Mouse (Mus musculus) limb, embryonic 11.5 days (tissue): ENCODE data around the gene Cacng7. TPM values are rescaled to one million over a fixed set of nuclear protein-coding genes. Genes with fewer than 3 reads are reported as not detected.
"Not testable (repeated sequence)": the region's sequence is repeated elsewhere in the genome, so short reads cannot be mapped to it uniquely, and the experiment has no call there.

Source experiments
- ATAC-seq: fragments of 200-750 bp; cut with Nextera tagmentation; 2 replicates; pipeline ENCODE4 v1.8.0; 2017; ENCODE audit warnings: low read depth; ENCODE audit not compliant: insufficient number of reproducible peaks, low FRiP score, low TSS enrichment
- DNase-seq: peaks from one replicate; pipeline ENCODE4 v3.0.0-alpha.2; 2015; ENCODE audit warnings: low spot score
- H3K27ac ChIP-seq: fragments of 300-500 bp; sonication (generic); replicated peaks from 2 replicates; pipeline ENCODE4 v1.5.1; 2014; ENCODE audit warnings: low read depth, mild to moderate bottlenecking, low read length
- H3K27me3 ChIP-seq: fragments of 300-500 bp; sonication (generic); 2 replicates; pipeline ENCODE4 v1.6.1; 2014; ENCODE audit warnings: mild to moderate bottlenecking, low read length, mixed read lengths; ENCODE audit not compliant: control insufficient read depth, insufficient read depth
- H3K36me3 ChIP-seq: fragments of 300-500 bp; sonication (generic); 2 replicates; pipeline ENCODE4 v1.6.1; 2014; ENCODE audit warnings: mild to moderate bottlenecking, low read length, moderate library complexity, mixed read lengths; ENCODE audit not compliant: control insufficient read depth, insufficient read depth
- H3K4me1 ChIP-seq: fragments of 300-500 bp; sonication (generic); 2 replicates; pipeline ENCODE4 v1.6.1; 2014; ENCODE audit warnings: low read length, mixed read lengths; ENCODE audit not compliant: control insufficient read depth, insufficient read depth
- H3K4me2 ChIP-seq: fragments of 300-500 bp; sonication (generic); 2 replicates; pipeline ENCODE4 v1.6.1; 2014; ENCODE audit warnings: low read depth, mild to moderate bottlenecking, moderate library complexity; ENCODE audit not compliant: severe bottlenecking
- H3K4me3 ChIP-seq: fragments of 300-500 bp; sonication (generic); 2 replicates; pipeline ENCODE4 v1.5.1; 2014; ENCODE audit warnings: low read depth, low read length
- H3K9ac ChIP-seq: fragments of 300-500 bp; sonication (generic); 2 replicates; pipeline ENCODE4 v1.6.1; 2014; ENCODE audit warnings: mild to moderate bottlenecking, low read length
- H3K9me3 ChIP-seq: fragments of 300-500 bp; sonication (generic); 2 replicates; pipeline ENCODE4 v1.6.1; 2016; ENCODE audit warnings: low read length; ENCODE audit not compliant: control insufficient read depth
- WGBS: fragments of 180-500 bp; shearing (Covaris S2); extraction: QIAGEN DNeasy Blood & Tissue Kit; methylation state at CpG from one replicate; pipeline ENCODE4 v1.1.7; 2014; 5-methylcytosine and 5-hydroxymethylcytosine counted together
- polyA plus RNA-seq: library from polyadenylated mRNA; unstranded; fragments of >200 nt; fragmentation: Nextera tagmentation; extraction: Ambion mirVana; gene quantifications from 2 replicates; pipeline ENCODE4 v1.2.1, GENCODE M21; 2014

Cacng7 gene
- polyA plus RNA-seq, 1 experiment from 2014 or later, result 2.0 TPM

- DNase-seq (no peak), ATAC-seq (0 out of 2 replicates have a peak, but pooled peaks have one; percentile 9)
- Histone ChIP-seq H3K4me3 (peak overlapping the region; percentile 36), H3K4me1 (peaks cover 4% of the 10 kb centered on the region; the same call in 1 of the 2 replicates), H3K27me3 (no peaks in the 10 kb centered on the region), H3K9me3 (no peaks in the 10 kb centered on the region; the same call in 1 of the 2 replicates), H3K27ac (no peak overlapping the region), H3K4me2 (peak overlapping the region; percentile 52; the same call in 1 of the 2 replicates), H3K9ac (peak overlapping the region; percentile 30; the same call in 1 of the 2 replicates), H3K36me3 (no peaks in the 10 kb centered on the region)
- 30% methylated on average over 6 of the region's 6 CpGs for WGBS
Observed at GRCm38 (mm10) chr7:3291197-3291596, 41.6 kb upstream of the Cacng7 start.

DNA sequence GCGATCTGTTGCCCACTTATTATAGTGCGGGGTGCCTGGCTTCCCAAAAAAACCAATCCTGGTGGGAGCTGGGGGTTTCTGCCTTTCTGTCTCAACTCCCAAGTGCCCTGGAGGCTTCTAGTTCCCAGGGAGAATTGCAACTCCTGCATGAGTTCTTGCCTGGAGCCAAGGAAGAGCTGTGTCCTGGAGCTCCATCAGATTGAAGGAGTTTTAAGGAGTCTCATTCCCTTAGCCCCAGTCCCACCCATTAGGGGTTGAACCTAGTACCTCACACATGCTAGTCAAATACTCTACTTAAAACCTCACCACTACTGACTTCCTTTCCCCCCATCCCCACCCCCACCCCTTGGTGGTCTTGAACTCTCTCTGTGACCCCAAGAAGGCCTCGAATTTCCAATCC lies 41.0 kb upstream of the Cacng7 start:
- 64% methylated on average over 3 of the region's 3 CpGs for WGBS
- Histone ChIP-seq H3K4me3 (no peak overlapping the region), H3K9me3 (no peaks in the 10 kb centered on the region; the same call in 1 of the 2 replicates), H3K4me2 (no peak overlapping the region), H3K4me1 (peaks cover 4% of the 10 kb centered on the region; the same call in 1 of the 2 replicates), H3K9ac (no peak overlapping the region), H3K36me3 (no peaks in the 10 kb centered on the region), H3K27ac (no peak overlapping the region), H3K27me3 (no peaks in the 10 kb centered on the region)
- DNase-seq (no peak), ATAC-seq (no peak)

GRCm38 (mm10) chr7:3292271-3292670 lies 40.5 kb upstream of the Cacng7 start:
- not testable (repeated sequence) for H3K9ac ChIP-seq, H3K27ac ChIP-seq, H3K9me3 ChIP-seq, H3K36me3 ChIP-seq, DNase-seq, H3K4me1 ChIP-seq, ATAC-seq, H3K27me3 ChIP-seq
- Histone ChIP-seq H3K4me2 (peak overlapping the region; percentile 63; the same call in 1 of the 2 replicates), H3K4me3 (peak overlapping the region; percentile 32; the same call in 1 of the 2 replicates)
- 66% methylated on average over 12 of the region's 12 CpGs for WGBS

GRCm38 (mm10) chr7:3292791-3293190 lies 40.0 kb upstream of the Cacng7 start:
- under 1% methylated on average over 14 of the region's 14 CpGs for WGBS
- DNase-seq (peak; percentile 82), ATAC-seq (peak; percentile 50)
- H3K36me3 ChIP-seq, result no peaks in the 10 kb centered on the region
- no peaks in the 10 kb centered on the region for H3K27me3 ChIP-seq
- H3K4me3 ChIP-seq, result peak overlapping the region; percentile 32
- H3K9me3 ChIP-seq, result no peaks in the 10 kb centered on the region; the same call in 1 of the 2 replicates
- peak overlapping the region; percentile 58 for H3K9ac ChIP-seq
- peaks cover 4% of the 10 kb centered on the region; the same call in 1 of the 2 replicates for H3K4me1 ChIP-seq
- H3K4me2 ChIP-seq, result peak overlapping the region; percentile 63
- H3K27ac ChIP-seq, result no peak overlapping the region

DNA sequence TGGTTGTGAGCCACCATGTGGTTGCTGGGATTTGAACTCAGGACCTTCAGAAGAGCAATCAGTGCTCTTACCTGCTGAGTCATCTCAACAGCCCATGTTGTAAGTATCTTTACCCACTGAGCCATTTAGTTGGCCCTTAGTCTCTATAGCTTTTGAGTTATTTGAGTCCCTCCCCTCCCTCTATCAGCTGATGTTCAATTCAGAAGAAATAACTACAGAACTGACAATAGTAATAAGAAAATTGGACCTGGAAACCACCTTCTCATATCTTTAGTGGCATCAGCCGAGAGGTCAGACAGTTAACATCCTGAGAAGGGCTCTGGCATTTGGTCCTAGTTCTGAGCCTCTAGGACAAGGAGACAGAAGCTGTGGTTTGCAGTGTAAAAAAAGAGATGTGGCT lies 38.0 kb upstream of the Cacng7 start:
- H3K36me3 ChIP-seq, result no peaks in the 10 kb centered on the region
- DNase-seq, result no peak
- no peaks in the 10 kb centered on the region for H3K27me3 ChIP-seq
- H3K9me3 ChIP-seq, result no peaks in the 10 kb centered on the region; the same call in 1 of the 2 replicates
- H3K9ac ChIP-seq, result no peak overlapping the region
- no peak overlapping the region for H3K27ac ChIP-seq
- H3K4me3 ChIP-seq, result no peak overlapping the region
- H3K4me1 ChIP-seq, result 0 out of 2 replicates have a peak, but pooled peaks cover 4% of the 10 kb centered on the region
- H3K4me2 ChIP-seq, result no peak overlapping the region
- no peak for ATAC-seq
- WGBS, result 88% methylated on average over 1 of the region's 1 CpGs

GRCm38 (mm10) chr7:3295321-3296110 lies 37.2 kb upstream of the Cacng7 start:
- WGBS, result 94% methylated on average over 5 of the region's 5 CpGs
- ATAC-seq, result no peak
- Histone ChIP-seq H3K9ac (no peak overlapping the region), H3K27me3 (no peaks in the 10 kb centered on the region), H3K4me3 (no peak overlapping the region), H3K36me3 (no peaks in the 10 kb centered on the region), H3K4me2 (no peak overlapping the region), H3K9me3 (no peaks in the 10 kb centered on the region; the same call in 1 of the 2 replicates), H3K27ac (no peak overlapping the region), H3K4me1 (0 out of 2 replicates have a peak, but pooled peaks cover 3% of the 10 kb centered on the region)
- no peak for DNase-seq

DNA sequence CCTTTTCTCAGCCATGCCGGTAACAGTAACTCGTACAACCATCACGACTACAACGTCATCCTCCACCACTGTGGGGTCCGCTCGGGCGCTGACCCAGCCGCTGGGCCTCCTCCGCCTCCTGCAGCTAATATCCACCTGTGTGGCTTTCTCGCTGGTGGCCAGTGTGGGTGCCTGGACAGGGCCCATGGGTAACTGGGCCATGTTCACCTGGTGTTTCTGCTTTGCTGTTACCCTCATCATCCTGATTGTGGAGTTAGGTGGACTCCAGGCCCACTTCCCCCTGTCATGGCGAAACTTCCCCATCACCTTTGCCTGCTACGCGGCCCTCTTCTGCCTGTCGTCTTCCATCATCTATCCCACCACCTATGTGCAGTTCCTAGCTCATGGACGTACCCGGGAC lies 36.0 kb upstream of the Cacng7 start:
- H3K4me3 ChIP-seq, result no peak overlapping the region
- no peak overlapping the region for H3K9ac ChIP-seq
- no peaks in the 10 kb centered on the region for H3K36me3 ChIP-seq
- no peak overlapping the region for H3K4me2 ChIP-seq
- DNase-seq (no peak), ATAC-seq (no peak)
- H3K4me1 ChIP-seq, result 0 out of 2 replicates have a peak, but pooled peaks cover 2% of the 10 kb centered on the region
- H3K27me3 ChIP-seq, result peaks cover 8% of the 10 kb centered on the region
- no peak overlapping the region for H3K27ac ChIP-seq
- no peaks in the 10 kb centered on the region; the same call in 1 of the 2 replicates for H3K9me3 ChIP-seq
- WGBS, result 95% methylated on average over 16 of the region's 16 CpGs

DNA sequence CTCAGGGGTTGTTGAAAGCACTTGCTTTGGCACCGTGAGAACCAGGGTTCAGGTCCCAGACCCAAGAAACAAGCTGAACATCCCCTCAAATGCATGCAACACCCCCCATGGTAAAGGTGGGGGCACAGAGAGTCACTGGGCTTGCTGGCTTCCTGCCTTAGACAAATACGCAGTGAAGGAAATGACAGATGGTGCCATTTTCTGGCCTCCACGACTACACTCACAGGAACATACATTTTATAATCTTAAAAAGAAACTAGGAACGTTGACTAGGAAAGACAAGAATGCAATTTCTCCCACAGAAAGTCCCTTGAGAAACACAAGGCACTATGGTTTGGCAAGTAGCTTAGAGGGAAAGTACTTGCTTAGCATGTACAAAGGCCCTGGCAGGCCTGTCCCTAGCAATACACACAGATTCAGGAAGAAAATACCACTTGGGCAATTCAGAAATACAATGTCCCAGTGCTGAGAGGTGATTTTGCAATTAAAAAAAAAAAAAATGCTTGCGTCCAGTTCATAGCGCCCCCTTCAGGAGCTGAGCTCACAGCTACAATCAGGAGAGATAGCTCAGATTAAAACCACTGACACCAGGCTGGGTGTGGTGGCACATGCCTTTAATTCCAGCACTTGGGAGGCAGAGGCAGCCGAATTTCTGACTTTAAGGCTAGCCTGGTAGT lies 32.7 kb upstream of the Cacng7 start:
- peaks cover 35% of the 10 kb centered on the region for H3K27me3 ChIP-seq
- WGBS, result 60% methylated on average over 7 of the region's 7 CpGs
- DNase-seq (no peak), ATAC-seq (no peak)
- H3K27ac ChIP-seq, result no peak overlapping the region
- H3K9me3 ChIP-seq, result no peaks in the 10 kb centered on the region; the same call in 1 of the 2 replicates
- H3K4me2 ChIP-seq, result no peak overlapping the region
- no peak overlapping the region for H3K4me3 ChIP-seq
- peaks cover 10% of the 10 kb centered on the region for H3K4me1 ChIP-seq
- H3K36me3 ChIP-seq, result no peaks in the 10 kb centered on the region
- H3K9ac ChIP-seq, result no peak overlapping the region
